Mouse (Mus musculus): ENCODE measurements around the gene Olfr1371. TPM values are rescaled to one million over a fixed set of nuclear protein-coding genes. Genes with fewer than 3 reads are reported as not detected.
A peak's percentile ranks its signal among the peaks of the same experiment; 100 is the strongest.

The Olfr1371 gene
- polyA plus RNA-seq, 1 experiment from 2014 or later: not detected

DNA sequence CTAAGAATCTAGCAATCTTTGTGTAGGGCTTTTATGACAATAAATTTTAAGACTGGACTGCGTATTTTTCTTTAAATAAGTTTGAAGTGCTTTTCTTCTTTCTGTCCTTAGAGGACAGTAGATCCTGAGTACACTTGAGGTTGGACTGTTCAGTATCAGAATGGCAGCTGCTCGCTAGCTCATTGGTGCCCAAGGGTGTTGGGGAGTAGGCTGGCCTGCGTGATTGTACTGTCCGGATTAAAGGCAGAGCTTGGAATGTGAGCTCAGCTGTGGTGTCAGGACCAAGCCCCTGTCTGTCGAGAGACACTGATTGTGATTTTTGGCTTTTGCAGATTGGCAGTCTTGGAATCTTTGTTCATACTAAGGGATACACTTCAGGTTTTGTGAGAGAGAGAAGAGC lies 38.0 kb upstream of the Olfr1371 start:
- Histone ChIP-seq H3K27ac (ENCODE audit: low read length) (no peak overlapping the region), H3K36me3 (ENCODE audit: control insufficient read depth, insufficient read depth, low read length) (peaks cover 4% of the 10 kb centered on the region)

DNA sequence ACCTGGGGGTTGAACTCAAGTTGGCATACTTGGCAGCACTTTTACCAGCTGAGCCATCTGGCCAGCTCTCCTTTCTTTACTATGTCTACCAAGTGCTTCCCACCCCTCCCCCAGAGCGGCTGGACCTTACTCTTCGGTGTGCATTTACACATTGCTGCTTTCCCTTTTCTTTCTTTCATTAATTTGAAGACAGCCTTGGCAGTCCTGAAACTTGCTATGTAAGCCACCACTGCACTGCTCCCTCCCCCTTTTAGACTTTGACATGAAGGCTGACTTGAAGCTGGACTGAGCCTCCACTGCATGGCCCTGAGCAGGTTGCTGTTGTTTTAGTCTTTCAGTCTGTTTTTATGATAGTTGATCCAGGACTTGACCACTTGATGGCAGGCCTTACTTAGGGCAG lies 35.7 kb upstream of the Olfr1371 start:
- no peaks in the 10 kb centered on the region for H3K9me3 ChIP-seq (ENCODE audit: control insufficient read depth, low read length)
- ATAC-seq (ENCODE audit: low read depth): no peak
- no peak overlapping the region for H3K4me2 ChIP-seq (ENCODE audit: low read depth, low read length)
- 84% methylated on average over 2 of the region's 2 CpGs for WGBS
- no peak overlapping the region for H3K4me3 ChIP-seq (ENCODE audit: low read length)
- peaks cover 7% of the 10 kb centered on the region for H3K36me3 ChIP-seq (ENCODE audit: control insufficient read depth, insufficient read depth, low read length)
- H3K27ac ChIP-seq (ENCODE audit: low read length): no peak overlapping the region
- no peaks in the 10 kb centered on the region for H3K27me3 ChIP-seq (ENCODE audit: control insufficient read depth, insufficient read depth, low read depth, low read length)
- H3K9ac ChIP-seq (ENCODE audit: low read length): no peak overlapping the region
- H3K4me1 ChIP-seq (replicated peaks; ENCODE audit: control insufficient read depth, insufficient read depth, low read length): 0 out of 2 replicates have a peak, but pooled peaks cover 5% of the 10 kb centered on the region

More for the DNA sequence above, 38.0 kb upstream of the Olfr1371 start:
- WGBS: 67% methylated on average over 5 of the region's 5 CpGs
- ATAC-seq (ENCODE audit: low read depth): no peak
- H3K9me3 ChIP-seq (ENCODE audit: control insufficient read depth, low read length): no peaks in the 10 kb centered on the region
- H3K9ac ChIP-seq (ENCODE audit: low read length): no peak overlapping the region
- H3K4me1 ChIP-seq (replicated peaks; ENCODE audit: control insufficient read depth, insufficient read depth, low read length): 0 out of 2 replicates have a peak, but pooled peaks cover 5% of the 10 kb centered on the region
- H3K4me2 ChIP-seq (ENCODE audit: low read depth, low read length): no peak overlapping the region
- no peaks in the 10 kb centered on the region for H3K27me3 ChIP-seq (ENCODE audit: control insufficient read depth, insufficient read depth, low read depth, low read length)
- no peak overlapping the region for H3K4me3 ChIP-seq (ENCODE audit: low read length)

DNA sequence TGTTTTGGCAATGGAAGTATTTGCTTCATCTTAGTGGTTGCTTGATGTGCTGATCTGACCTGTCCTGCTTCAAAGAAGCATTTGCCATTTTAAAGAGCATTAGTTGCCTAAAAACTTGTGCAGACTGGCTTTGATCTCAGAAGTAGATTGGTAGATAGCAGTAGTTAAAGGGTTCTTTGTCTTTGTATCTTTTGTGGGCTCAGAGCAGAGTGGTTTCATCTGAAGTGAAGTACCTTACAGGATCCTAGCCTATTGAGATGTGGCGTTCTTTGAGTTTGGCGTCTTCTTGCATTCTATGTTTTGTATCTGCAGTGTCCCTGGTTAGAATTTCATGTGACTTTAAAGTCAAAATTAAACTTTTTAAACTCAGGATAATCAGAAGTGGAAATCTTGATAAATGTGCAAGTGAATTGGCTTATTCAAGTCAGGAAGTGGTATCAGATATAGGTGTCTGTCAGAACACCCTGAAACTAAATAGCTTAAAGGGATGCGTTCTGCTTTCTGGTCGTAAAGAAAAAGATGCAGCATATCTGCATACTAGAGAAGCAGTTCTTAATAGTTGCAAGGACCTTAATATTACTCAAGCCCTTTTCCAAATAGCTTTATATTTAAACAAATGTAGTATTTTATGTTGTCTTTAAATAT lies 27.2 kb upstream of the Olfr1371 start:
- ATAC-seq (ENCODE audit: low read depth): no peak
- Histone ChIP-seq H3K9ac (ENCODE audit: low read length) (no peak overlapping the region), H3K36me3 (ENCODE audit: control insufficient read depth, insufficient read depth, low read length) (peaks cover 24% of the 10 kb centered on the region), H3K27me3 (ENCODE audit: control insufficient read depth, insufficient read depth, low read depth, low read length) (no peaks in the 10 kb centered on the region), H3K9me3 (ENCODE audit: control insufficient read depth, low read length) (no peaks in the 10 kb centered on the region), H3K4me1 (replicated peaks; ENCODE audit: control insufficient read depth, insufficient read depth, low read length) (no peaks in the 10 kb centered on the region), H3K4me2 (ENCODE audit: low read depth, low read length) (no peak overlapping the region), H3K4me3 (ENCODE audit: low read length) (no peak overlapping the region), H3K27ac (ENCODE audit: low read length) (no peak overlapping the region)
- WGBS: 76% methylated on average over 4 of the region's 4 CpGs

DNA sequence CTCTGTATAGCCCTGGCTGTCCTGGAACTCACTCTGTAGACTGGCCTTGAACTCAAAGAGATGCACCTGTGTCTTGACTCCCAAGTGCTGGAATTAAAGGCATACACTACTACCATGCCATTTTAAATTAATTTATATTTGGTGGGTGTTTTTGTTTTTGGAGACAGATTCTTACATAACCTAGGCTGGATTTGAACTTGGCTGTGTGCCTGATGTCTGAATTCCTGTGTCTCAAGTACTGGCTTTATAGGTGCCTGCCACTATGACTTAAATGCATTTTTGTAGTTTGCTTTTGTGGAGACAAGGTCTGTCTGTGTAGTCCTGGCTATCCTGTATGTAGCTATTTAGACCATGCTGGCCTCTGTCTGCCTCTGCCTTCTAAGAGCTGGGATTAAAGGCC lies 20.7 kb upstream of the Olfr1371 start:
- H3K4me2 ChIP-seq (ENCODE audit: low read depth, low read length): no peak overlapping the region
- H3K27ac ChIP-seq (ENCODE audit: low read length): no peak overlapping the region
- H3K27me3 ChIP-seq (ENCODE audit: control insufficient read depth, insufficient read depth, low read depth, low read length): no peaks in the 10 kb centered on the region

DNA sequence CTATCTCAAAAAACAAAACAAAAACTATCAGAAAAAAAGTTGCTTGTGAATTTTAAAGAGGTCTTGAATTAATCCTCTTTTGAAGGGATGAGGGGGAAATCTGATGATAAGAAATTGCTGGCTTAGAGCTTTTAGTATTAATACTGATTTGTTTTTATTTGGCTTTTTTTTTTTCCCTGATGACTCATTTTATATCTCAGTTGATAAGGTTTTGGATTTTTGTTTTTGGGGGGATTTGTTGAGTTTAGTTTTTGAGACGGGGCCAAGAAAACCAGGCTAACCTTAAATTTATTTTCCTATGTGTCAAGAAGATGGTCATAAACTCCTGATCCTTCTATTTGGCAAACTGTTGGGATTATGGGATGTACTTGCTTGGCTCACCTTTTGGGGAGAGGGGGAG lies 20.1 kb upstream of the Olfr1371 start:
- WGBS: 89% methylated on average over 1 of the region's 1 CpGs
- H3K27ac ChIP-seq (ENCODE audit: low read length): no peak overlapping the region
- peaks cover 15% of the 10 kb centered on the region for H3K36me3 ChIP-seq (ENCODE audit: control insufficient read depth, insufficient read depth, low read length)
- H3K27me3 ChIP-seq (ENCODE audit: control insufficient read depth, insufficient read depth, low read depth, low read length): no peaks in the 10 kb centered on the region
- H3K4me3 ChIP-seq (ENCODE audit: low read length): peak overlapping the region; percentile 7; the same call in 1 of the 2 replicates
- no peaks in the 10 kb centered on the region for H3K9me3 ChIP-seq (ENCODE audit: control insufficient read depth, low read length)
- no peak for ATAC-seq (ENCODE audit: low read depth)
- H3K9ac ChIP-seq (ENCODE audit: low read length): no peak overlapping the region
- peaks cover 18% of the 10 kb centered on the region for H3K4me1 ChIP-seq (replicated peaks; ENCODE audit: control insufficient read depth, insufficient read depth, low read length)
- peak overlapping the region; percentile 76 for H3K4me2 ChIP-seq (ENCODE audit: low read depth, low read length)

More for the DNA sequence above, 20.7 kb upstream of the Olfr1371 start:
- H3K9ac ChIP-seq (ENCODE audit: low read length): no peak overlapping the region
- H3K9me3 ChIP-seq (ENCODE audit: control insufficient read depth, low read length): no peaks in the 10 kb centered on the region
- H3K4me3 ChIP-seq (ENCODE audit: low read length): no peak overlapping the region
- peaks cover 15% of the 10 kb centered on the region for H3K36me3 ChIP-seq (ENCODE audit: control insufficient read depth, insufficient read depth, low read length)
- ATAC-seq (ENCODE audit: low read depth): no peak
- H3K4me1 ChIP-seq (replicated peaks; ENCODE audit: control insufficient read depth, insufficient read depth, low read length): peaks cover 18% of the 10 kb centered on the region

DNA sequence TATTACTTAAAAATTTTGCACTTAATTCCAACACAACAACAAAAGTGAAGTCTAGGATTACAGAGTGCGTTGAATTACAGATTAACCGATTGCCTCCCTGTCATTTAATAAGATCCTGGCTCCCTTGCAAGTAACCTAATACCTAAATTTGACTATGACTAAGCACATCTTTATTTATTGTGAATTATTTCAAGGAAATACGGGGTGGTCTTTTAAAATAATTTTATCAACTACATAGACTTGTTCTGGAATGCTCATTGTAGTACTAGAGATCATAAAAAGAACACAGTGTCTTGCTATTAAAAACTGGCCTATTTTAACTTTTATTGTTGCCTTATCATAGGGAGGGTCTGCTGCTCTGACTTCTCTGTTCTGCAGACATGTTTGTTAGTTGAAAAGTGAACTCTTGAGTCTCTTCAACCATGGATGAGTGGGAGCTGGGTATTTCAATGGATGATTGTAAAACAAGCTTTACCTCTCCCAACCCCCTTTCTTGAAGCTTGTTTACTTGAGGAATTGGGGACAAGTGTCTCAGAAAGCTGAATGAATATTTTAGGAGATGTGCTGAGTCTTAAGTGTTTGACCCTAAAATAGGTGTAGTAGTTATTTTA lies 19.4 kb upstream of the Olfr1371 start:
- Histone ChIP-seq H3K9me3 (ENCODE audit: control insufficient read depth, low read length) (no peaks in the 10 kb centered on the region), H3K27me3 (ENCODE audit: control insufficient read depth, insufficient read depth, low read depth, low read length) (no peaks in the 10 kb centered on the region), H3K9ac (ENCODE audit: low read length) (peak overlapping the region; percentile 99; the same call in 1 of the 2 replicates), H3K36me3 (ENCODE audit: control insufficient read depth, insufficient read depth, low read length) (peaks cover 9% of the 10 kb centered on the region), H3K4me3 (ENCODE audit: low read length) (peak overlapping the region; percentile 95), H3K4me1 (replicated peaks; ENCODE audit: control insufficient read depth, insufficient read depth, low read length) (peaks cover 18% of the 10 kb centered on the region), H3K27ac (ENCODE audit: low read length) (no peak overlapping the region), H3K4me2 (ENCODE audit: low read depth, low read length) (peak overlapping the region; percentile 76)
- ATAC-seq (ENCODE audit: low read depth): no peak
- 27% methylated on average over 3 of the region's 3 CpGs for WGBS

DNA sequence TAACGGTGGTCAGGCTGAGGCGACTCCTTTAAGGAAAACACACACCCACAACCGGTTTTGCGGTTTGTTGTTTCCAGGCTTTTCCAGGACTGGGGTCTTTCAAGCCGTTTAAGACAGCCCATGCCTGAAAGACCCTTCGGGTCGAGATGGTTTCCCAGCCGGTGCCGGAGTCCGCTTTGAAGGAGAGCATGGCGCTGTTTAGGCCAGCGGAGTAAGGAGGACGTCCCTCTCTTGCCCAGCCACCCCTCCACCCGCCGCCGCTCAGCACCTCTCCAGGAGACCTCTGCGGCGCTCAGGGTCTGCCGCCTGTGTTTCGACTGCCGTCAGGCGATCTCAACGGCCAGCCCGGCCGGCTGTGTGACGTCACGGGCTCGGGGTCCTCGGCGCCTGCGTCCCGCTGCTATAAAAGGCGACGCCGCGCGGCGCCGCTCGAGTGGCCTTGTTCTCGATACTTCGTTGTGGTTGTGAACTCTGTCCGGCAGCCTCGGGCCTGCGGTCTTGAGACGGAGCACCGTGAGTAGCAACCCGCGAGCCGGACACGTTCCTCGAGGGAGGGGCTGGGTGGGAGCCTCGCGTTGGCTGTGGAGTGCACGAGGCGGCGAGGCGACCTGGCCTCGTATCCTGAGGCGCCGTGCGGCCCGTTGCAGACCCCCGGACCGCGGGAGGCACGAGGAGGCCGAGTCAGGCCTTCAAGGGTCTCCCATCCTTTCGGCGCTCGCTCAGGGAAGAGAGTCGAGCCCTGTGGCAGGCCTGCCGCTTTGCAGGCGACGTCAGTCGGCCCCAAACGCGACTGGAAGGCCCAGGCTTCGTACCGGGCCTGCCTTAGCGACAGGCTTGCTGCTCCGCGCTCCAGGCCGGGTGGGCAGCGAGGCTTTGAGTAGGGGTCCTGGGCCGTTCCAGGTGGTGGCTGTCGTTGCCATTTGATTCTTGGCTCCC lies 18.1 kb upstream of the Olfr1371 start, which contains the start of gene Skp1a:
TSS of gene Skp1a (plus strand) at position 390 of the 936 bp plus-strand sequence.
- WGBS: under 1% methylated on average over 79 of the region's 87 CpGs

DNA sequence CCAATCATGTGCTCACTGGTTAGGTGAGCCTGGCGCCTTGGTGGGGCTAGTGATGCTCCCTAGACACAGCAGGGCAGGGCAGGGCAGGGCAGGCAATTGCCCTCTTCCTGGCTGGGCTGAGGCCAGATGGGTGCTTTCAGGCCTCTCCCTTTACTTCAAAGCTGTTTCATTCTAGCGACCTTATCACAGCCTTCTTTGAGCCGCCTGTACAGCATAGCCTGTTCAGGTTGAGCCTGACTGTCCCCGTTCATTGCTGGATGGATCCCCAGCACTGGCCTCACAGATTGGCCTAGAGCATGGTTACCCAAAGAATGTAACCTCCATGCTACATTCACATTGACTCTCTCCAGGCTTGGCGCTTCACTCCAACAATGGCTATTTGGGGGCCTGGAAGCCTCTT lies 16.9 kb upstream of the Olfr1371 start:
- WGBS: 52% methylated on average over 5 of the region's 5 CpGs

More for the DNA sequence above, 18.1 kb upstream of the Olfr1371 start, which contains the start of gene Skp1a:
- Histone ChIP-seq H3K4me1 (replicated peaks; ENCODE audit: control insufficient read depth, insufficient read depth, low read length) (peaks cover 18% of the 10 kb centered on the region), H3K27me3 (ENCODE audit: control insufficient read depth, insufficient read depth, low read depth, low read length) (no peaks in the 10 kb centered on the region), H3K4me3 (ENCODE audit: low read length) (peak within 1 kb of the TSS; percentile 95), H3K9me3 (ENCODE audit: control insufficient read depth, low read length) (no peaks in the 10 kb centered on the region), H3K27ac (ENCODE audit: low read length) (peak within 1 kb of the TSS; percentile 99), H3K9ac (ENCODE audit: low read length) (peak within 1 kb of the TSS; percentile 99), H3K36me3 (ENCODE audit: control insufficient read depth, insufficient read depth, low read length) (0 out of 2 replicates have a peak, but pooled peaks cover 2% of the 10 kb centered on the region), H3K4me2 (ENCODE audit: low read depth, low read length) (peak within 1 kb of the TSS; percentile 76)
- peak; percentile 90 for ATAC-seq (ENCODE audit: low read depth)

More for the DNA sequence above, 16.9 kb upstream of the Olfr1371 start:
- no peak for ATAC-seq (ENCODE audit: low read depth)
- Histone ChIP-seq H3K4me3 (ENCODE audit: low read length) (peak overlapping the region; percentile 95), H3K4me1 (replicated peaks; ENCODE audit: control insufficient read depth, insufficient read depth, low read length) (peaks cover 18% of the 10 kb centered on the region), H3K27ac (ENCODE audit: low read length) (peak overlapping the region; percentile 99; the same call in 1 of the 2 replicates), H3K9ac (ENCODE audit: low read length) (peak overlapping the region; percentile 99), H3K9me3 (ENCODE audit: control insufficient read depth, low read length) (no peaks in the 10 kb centered on the region), H3K27me3 (ENCODE audit: control insufficient read depth, insufficient read depth, low read depth, low read length) (no peaks in the 10 kb centered on the region), H3K36me3 (ENCODE audit: control insufficient read depth, insufficient read depth, low read length) (no peaks in the 10 kb centered on the region), H3K4me2 (ENCODE audit: low read depth, low read length) (peak overlapping the region; percentile 67)

Data from lung, embryonic 16.5 days (tissue).